Mouse (Mus musculus) testis, adult 2 months (tissue): Measurements from ENCODE around the gene Zmat3.

Source experiments
- CTCF ChIP-seq: fragments of 200-500 bp; IDR thresholded peaks from 2 replicates; pipeline ENCODE4 v1.5.1; 2012; ENCODE audit warnings: low read depth, mild to moderate bottlenecking, inconsistent platforms, low read length, moderate library complexity; ENCODE audit not compliant: control insufficient read depth, insufficient read depth, insufficient replicate concordance
- POLR2A ChIP-seq: fragments of 200-500 bp; IDR thresholded peaks from 2 replicates; pipeline ENCODE4 v1.6.1; 2012; ENCODE audit warnings: low read depth, mild to moderate bottlenecking, inconsistent platforms, low read length, moderate library complexity; ENCODE audit not compliant: control insufficient read depth

DNA sequence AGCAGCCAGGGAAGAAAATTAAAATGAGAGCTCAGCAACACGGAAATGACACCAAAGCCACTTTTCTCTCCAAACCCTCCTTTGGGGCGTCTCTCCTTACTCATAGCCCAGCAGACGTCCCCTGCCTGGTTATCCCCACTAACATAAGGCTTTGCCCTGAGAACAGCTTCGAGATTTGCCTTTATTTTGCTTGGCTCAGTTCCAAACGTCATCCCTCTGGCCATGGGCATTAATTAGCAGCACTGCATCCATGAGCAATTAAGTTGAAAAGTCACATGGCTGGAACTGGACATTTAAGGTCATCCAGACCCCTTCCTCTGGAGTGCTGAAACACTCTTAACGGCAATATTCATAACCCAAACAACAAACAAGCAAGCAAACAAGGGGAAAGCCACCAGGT is 4.6 kb downstream of the Zmat3 start:
- no peak for TF ChIP-seq CTCF
- TF ChIP-seq POLR2A = no peak
